Mouse (Mus musculus): ENCODE results near the gene Cd53. TPM values are rescaled to one million over a fixed set of nuclear protein-coding genes. Genes with fewer than 3 reads are reported as not detected.

The Cd53 gene
- 1,482 TPM for polyA plus RNA-seq (2017; shearing (Covaris generic))

DNA sequence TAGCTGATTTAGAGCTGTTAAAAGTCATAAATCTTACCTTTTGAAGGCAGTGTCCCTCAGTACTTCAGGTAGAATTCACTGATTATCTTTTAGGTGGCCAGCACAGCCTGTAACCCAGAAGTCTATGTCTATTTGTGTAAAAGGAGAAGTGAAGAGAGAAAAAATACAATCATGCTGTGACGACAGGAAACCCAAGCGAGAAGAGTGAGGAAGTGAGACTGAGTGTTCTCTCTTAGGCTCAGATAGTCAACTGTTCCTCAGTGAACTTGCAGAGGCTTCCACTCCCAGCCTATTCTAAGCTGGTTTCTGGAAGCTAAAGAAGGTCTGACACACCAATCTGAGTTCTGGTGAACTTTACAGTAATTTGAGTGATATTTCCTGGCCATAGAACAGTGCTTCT, at the start of gene Cd53:
Gene Cd53, minus strand, starts transcription at position 220 of the 400 bp plus-strand sequence.

DNA sequence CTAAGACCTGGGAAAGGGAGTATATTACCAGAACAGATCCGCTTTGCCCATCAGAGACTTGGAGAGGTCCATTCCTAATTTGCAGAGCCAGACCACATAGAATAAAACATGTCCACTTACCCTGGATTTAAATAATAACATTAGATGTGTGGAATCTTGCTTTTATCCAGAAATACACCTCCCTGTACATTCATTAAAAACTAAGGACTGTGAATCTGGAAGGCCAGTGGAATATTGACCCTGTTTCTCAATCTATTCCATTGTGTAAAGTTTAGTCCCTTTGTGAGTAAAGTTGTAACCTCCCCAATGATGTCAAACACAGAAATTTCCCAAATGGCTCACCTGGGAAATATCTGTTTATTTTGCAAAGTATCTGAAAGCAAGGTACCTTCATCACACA, 36.2 kb upstream of the Cd53 start, which contains the start of gene Olfr266:
Gene Olfr266, minus strand, starts transcription at position 101 of the 400 bp plus-strand sequence.

Other genes with a start within 250 kb of the Cd53 start
- gene Dram2, start 242.4 kb downstream of the Cd53 start, polyA plus RNA-seq (2017; shearing (Covaris generic)): 21.4 TPM
- 73.4 TPM for gene Cept1, start 242.3 kb downstream of the Cd53 start, polyA plus RNA-seq (2017; shearing (Covaris generic))
- 50.0 TPM for gene Lrif1, start 105.2 kb downstream of the Cd53 start, polyA plus RNA-seq (2017; shearing (Covaris generic))
- not detected for gene Olfr266, start 36.1 kb upstream of the Cd53 start, polyA plus RNA-seq (2017; shearing (Covaris generic))
- 36.5 TPM for gene Kcna3, start 246.0 kb upstream of the Cd53 start, polyA plus RNA-seq (2017; shearing (Covaris generic))

Data from naive thymus-derived CD4-positive, alpha-beta T cell, adult 5 months (primary cell).